ENCODE assay signal across 10 mouse cellular contexts in the genomic region with DNA sequence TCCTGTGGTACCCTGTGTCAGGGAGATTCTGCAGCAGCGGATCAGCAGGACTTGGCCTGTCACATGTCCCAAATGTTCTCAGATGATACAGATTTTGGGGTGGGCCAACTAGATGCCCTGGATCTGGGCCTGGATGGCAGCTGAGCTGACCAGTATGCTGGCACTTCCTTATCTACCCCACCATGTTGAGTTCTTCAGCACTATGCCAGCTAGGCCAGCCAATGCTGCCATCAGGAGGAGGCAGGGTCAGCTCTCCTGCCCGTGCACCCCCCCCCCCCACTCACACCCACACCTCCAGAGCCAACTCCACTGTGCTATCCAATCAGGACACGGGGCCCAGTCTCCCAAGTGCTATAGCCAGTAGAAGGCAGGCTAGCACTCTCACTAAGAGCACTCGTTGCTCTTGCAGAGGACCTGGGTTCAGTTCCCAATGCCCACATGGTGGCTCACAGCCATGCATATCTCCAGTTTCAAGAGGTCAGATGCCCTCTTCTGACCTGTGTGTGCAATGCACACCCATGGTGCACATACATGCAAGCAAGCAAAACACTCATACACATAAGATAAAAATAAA. TPM values are rescaled to one million over a fixed set of nuclear protein-coding genes. Genes with fewer than 3 reads are reported as not detected.
DNase-seq lines count a peak whose midpoint lies in the region; ATAC-seq and TF ChIP-seq lines count a peak whose summit lies in the region.
"Had no signal": no experiment of that assay in that cellular context is flagged by ENCODE, and none has a peak within 500 bp of the region (broad histone marks: within the 10 kb centered on the region; RNA-seq: fewer than 3 reads in every experiment).

No protein-coding gene starts in this region.

- H3K4me2 ChIP-seq in liver, embryonic 13.5 days: peak overlapping the region; percentile 60

- peaks cover 48% of the 10 kb centered on the region for H3K4me1 ChIP-seq in liver, embryonic 13.5 days (replicated peaks)

- no peak overlapping the region for H3K4me3 ChIP-seq in layer of hippocampus, adult 2 months
- H3K4me3 ChIP-seq in liver, embryonic 13.5 days (replicated peaks): peak overlapping the region; percentile 33

- no peaks in the 10 kb centered on the region for H3K36me3 ChIP-seq in liver, embryonic 13.5 days

- H3K9me3 ChIP-seq in liver, embryonic 13.5 days (replicated peaks): no peaks in the 10 kb centered on the region

- no peak overlapping the region for H3K9ac ChIP-seq in liver, embryonic 13.5 days

- 52% methylated on average over 4 of the region's 4 CpGs for WGBS in liver, embryonic 13.5 days (ENCODE audit: insufficient replicate concordance)

- H3K27ac ChIP-seq in layer of hippocampus, adult 2 months: no peak overlapping the region
- H3K27ac ChIP-seq in liver, embryonic 13.5 days: peak overlapping the region; percentile 86

- no peak for DNase-seq in layer of hippocampus, adult 2 months (ENCODE audit: low spot score in 2 of 2)
- DNase-seq in layer of hippocampus, adult 18-20 months (ENCODE audit: low spot score in 2 of 2): no peak
- DNase-seq in MEL-GATA-1-ER (ENCODE audit: extremely low read depth, low read depth): peak; percentile 66
- DNase-seq in cerebellum, adult 11-12 months: peak; percentile 69
- no peak for DNase-seq in liver, embryonic 13.5 days
- no peak for DNase-seq in urinary bladder, postnatal 4 days (ENCODE audit: low spot score in 2 of 2)
- no peak for DNase-seq in embryo, embryonic 10.5 days (ENCODE audit: low spot score)
- DNase-seq: lung, postnatal 10 days; midbrain, embryonic 14.5 days had no signal

- peak; percentile 46 for TF ChIP-seq CTCF in layer of hippocampus, adult 2 months (conservative IDR thresholded peaks at IDR 0.05)

- peak; percentile 14 for ATAC-seq in liver, embryonic 13.5 days (ENCODE audit: low read depth)
- ATAC-seq in inflammation-experienced regulatory T-cells, adult 6 months: no peak

- no peaks in the 10 kb centered on the region for H3K27me3 ChIP-seq in liver, embryonic 13.5 days

RNA-seq across cellular contexts. Expression of a gene that starts 7.2 kb away (rescaled TPM):
- 10 to 100 TPM; 24.8 to 28.7 TPM for total RNA-seq in layer of hippocampus, adult 2 months (2021)
- total RNA-seq in layer of hippocampus, adult 18-20 months (2021): 10 to 100 TPM; 30.7 to 34.5 TPM
- polyA plus RNA-seq in liver, embryonic 13.5 days (2015; fragmentation: Nextera tagmentation; extraction: Ambion mirVana): 6.8 and 7.0 TPM in 2 replicates
- 10 to 100 TPM; 13.4 to 26.0 (median 22.9) TPM for polyA plus RNA-seq in inflammation-experienced regulatory T-cells, adult 6 months (2017; shearing (Covaris generic))

RNA-seq across cellular contexts. Expression of a gene that starts 16.7 kb away (rescaled TPM):
- 1 to 10 TPM; 5.5 to 5.8 TPM for total RNA-seq in layer of hippocampus, adult 2 months (2021)
- total RNA-seq in layer of hippocampus, adult 18-20 months (2021): 1 to 10 TPM; 5.6 to 6.3 TPM
- polyA plus RNA-seq in liver, embryonic 13.5 days (2015; fragmentation: Nextera tagmentation; extraction: Ambion mirVana): 0.06 and 0.20 TPM in 2 replicates
- polyA plus RNA-seq in inflammation-experienced regulatory T-cells, adult 6 months (2017; shearing (Covaris generic)): 1 to 10 TPM; 4.4 to 5.0 (median 4.7) TPM

Comparison
In these comparisons a context has a peak if more than half of its experiments do, and no peak if none do; other contexts are left out.
1. DNase-seq: peak in MEL-GATA-1-ER (single experiment) and cerebellum, adult 11-12 months (single experiment); none in layer of hippocampus, adult 2 months (0 of 2), layer of hippocampus, adult 18-20 months (0 of 2), liver, embryonic 13.5 days (single experiment), urinary bladder, postnatal 4 days (0 of 2) and embryo, embryonic 10.5 days (single experiment).